Mouse (Mus musculus) ovary, postnatal 14 days (tissue): Measurements from ENCODE around the gene Flywch2.
"Not testable (repeated sequence)": the region's sequence is repeated elsewhere in the genome, so short reads cannot be mapped to it uniquely, and the experiment has no call there.

Experiments
- DNase-seq: peaks from one replicate; pipeline ENCODE4 v3.0.0; 2022; ENCODE audit warnings: low spot score

The Flywch2 gene

GRCm38 (mm10) chr17:23790269-23791078 lies 4.6 kb upstream of the Flywch2 start, which contains the start of gene Srrm2:
Gene Srrm2 (plus strand): TSS chr17:23790532.
- DNase-seq: peak; percentile 52

- DNase-seq: no peak
Measured at GRCm38 (mm10) chr17:23789749-23790268, 3.9 kb upstream of the Flywch2 start.

GRCm38 (mm10) chr17:23788973-23789372 lies 3.1 kb upstream of the Flywch2 start:
- DNase-seq: no peak

- DNase-seq: no peak
Measured at GRCm38 (mm10) chr17:23786510-23786931, 640 bp upstream of the Flywch2 start.

GRCm38 (mm10) chr17:23783352-23783751 lies 2.5 kb downstream of the Flywch2 start:
- DNase-seq: no peak

- no peak for DNase-seq
Measured at GRCm38 (mm10) chr17:23778447-23778846, 7.4 kb downstream of the Flywch2 start.

GRCm38 (mm10) chr17:23777141-23777540 lies 8.7 kb downstream of the Flywch2 start:
- DNase-seq: no peak

- DNase-seq: no peak
Measured at GRCm38 (mm10) chr17:23776216-23776615, 9.7 kb downstream of the Flywch2 start.

- DNase-seq: peak; percentile 75
Measured at GRCm38 (mm10) chr17:23774090-23774489, 11.8 kb downstream of the Flywch2 start.

GRCm38 (mm10) chr17:23773676-23774075 lies 12.2 kb downstream of the Flywch2 start:
- no peak for DNase-seq

GRCm38 (mm10) chr17:23772219-23772556 lies 13.7 kb downstream of the Flywch2 start:
- DNase-seq: not testable (repeated sequence)

- peak; percentile 94 for DNase-seq
Measured at GRCm38 (mm10) chr17:23771284-23772218, 14.3 kb downstream of the Flywch2 start, which contains the start of gene Flywch1. Gene Flywch1 (minus strand): TSS chr17:23771602.

GRCm38 (mm10) chr17:23770896-23771283 lies 15.0 kb downstream of the Flywch2 start:
- DNase-seq: no peak

- DNase-seq: no peak
Measured at GRCm38 (mm10) chr17:23770493-23770892, 15.4 kb downstream of the Flywch2 start.

GRCm38 (mm10) chr17:23762976-23763375 lies 22.9 kb downstream of the Flywch2 start:
- DNase-seq: no peak

GRCm38 (mm10) chr17:23761155-23761554 lies 24.7 kb downstream of the Flywch2 start:
- DNase-seq: no peak

- no peak for DNase-seq
Measured at GRCm38 (mm10) chr17:23760231-23760630, 25.6 kb downstream of the Flywch2 start.

GRCm38 (mm10) chr17:23758801-23759200 lies 27.1 kb downstream of the Flywch2 start:
- no peak for DNase-seq

- no peak for DNase-seq
Measured at GRCm38 (mm10) chr17:23757581-23757980, 28.3 kb downstream of the Flywch2 start.

- no peak for DNase-seq
Measured at GRCm38 (mm10) chr17:23755689-23756088, 30.2 kb downstream of the Flywch2 start.

- DNase-seq: no peak
Measured at GRCm38 (mm10) chr17:23749400-23750191, 36.3 kb downstream of the Flywch2 start.
